Mouse (Mus musculus) E14TG2a.4 (cell line): ENCODE measurements around the gene E130114P18Rik.

Source experiments
- CTCF ChIP-seq: conservative IDR thresholded peaks from 2 replicates; pipeline ENCODE4 v1.5.1; 2014; ENCODE audit warnings: low read length
- NANOG ChIP-seq: IDR thresholded peaks from 2 replicates; pipeline ENCODE4 v1.6.1; 2014; ENCODE audit warnings: borderline replicate concordance, low read length, mixed read lengths
- POU5F1 ChIP-seq: IDR thresholded peaks from 2 replicates; pipeline ENCODE4 v1.6.1; 2014; ENCODE audit warnings: low read length, borderline replicate concordance

- no peak for TF ChIP-seq CTCF
- TF ChIP-seq POU5F1: no peak
- no peak for TF ChIP-seq NANOG
Measured at GRCm38 (mm10) chr4:97587412-97588010, 190.4 kb downstream of the E130114P18Rik start.
